In genomic region chr7:46833670-46834255, GRCm38 (mm10) we compare ENCODE assay signal across 22 mouse cellular contexts. TPM values are rescaled to one million over a fixed set of nuclear protein-coding genes. Genes with fewer than 3 reads are reported as not detected.
DNase-seq lines count a peak whose midpoint lies in the region; ATAC-seq lines count a peak whose summit lies in the region.
"Had no signal": no experiment of that assay in that cellular context is flagged by ENCODE, and none has a peak within 500 bp of the region (broad histone marks: within the 10 kb centered on the region; RNA-seq: fewer than 3 reads in every experiment).

No protein-coding gene starts in this region.

- H3K9ac ChIP-seq in heart, embryonic 12.5 days, result no peak overlapping the region
- no peak overlapping the region for H3K9ac ChIP-seq in intestine, embryonic 15.5 days
- H3K9ac ChIP-seq: midbrain, embryonic 12.5 days had no signal

- DNase-seq in heart, postnatal 10 days, result no peak
- peak; percentile 30 for DNase-seq in CD4-positive helper T cell, adult 2 months (ENCODE audit: low read depth, low spot score)
- no peak for DNase-seq in urinary bladder, adult 2 months (ENCODE audit: low spot score)
- DNase-seq in adrenal gland, postnatal 4 days (ENCODE audit: low spot score in 2 of 2), result no peak
- DNase-seq in layer of hippocampus, adult 8-10 months (ENCODE audit: low spot score in 2 of 2), result no peak
- DNase-seq: B cell, adult 2 months; cerebellum, adult 11 months; gastrocnemius, postnatal 10 days; lung, adult 2 months; right cerebral cortex, postnatal 25 days had no signal

- H3K4me3 ChIP-seq in heart, embryonic 12.5 days, result no peak overlapping the region
- no peak overlapping the region for H3K4me3 ChIP-seq in intestine, embryonic 15.5 days (replicated peaks)
- H3K4me3 ChIP-seq: layer of hippocampus, adult 2 months; midbrain, embryonic 12.5 days; myocyte had no signal

- peak overlapping the region; percentile 14; the same call in 1 of the 2 replicates for H3K27ac ChIP-seq in heart, embryonic 12.5 days (ENCODE audit: poor library complexity, severe bottlenecking)
- peak overlapping the region; percentile 81 for H3K27ac ChIP-seq in intestine, embryonic 15.5 days
- H3K27ac ChIP-seq: layer of hippocampus, adult 2 months; midbrain, embryonic 12.5 days had no signal

- WGBS in heart, embryonic 12.5 days, result 82% methylated on average over 7 of the region's 7 CpGs
- WGBS in intestine, embryonic 15.5 days, result 66% methylated on average over 7 of the region's 7 CpGs

- H3K27me3 ChIP-seq in heart, embryonic 12.5 days (replicated peaks), result no peaks in the 10 kb centered on the region
- no peaks in the 10 kb centered on the region for H3K27me3 ChIP-seq in intestine, embryonic 15.5 days (replicated peaks)
- H3K27me3 ChIP-seq: midbrain, embryonic 12.5 days had no signal

- H3K4me1 ChIP-seq in heart, embryonic 12.5 days (replicated peaks), result peaks cover 46% of the 10 kb centered on the region
- peaks cover 19% of the 10 kb centered on the region for H3K4me1 ChIP-seq in intestine, embryonic 15.5 days (replicated peaks)

- H3K9me3 ChIP-seq in heart, embryonic 12.5 days (replicated peaks), result no peaks in the 10 kb centered on the region
- H3K9me3 ChIP-seq in intestine, embryonic 15.5 days, result no peaks in the 10 kb centered on the region
- H3K9me3 ChIP-seq: midbrain, embryonic 12.5 days had no signal

- intact Hi-C loops in heart, postnatal 10 days (cut with DNase I), result no loop called here

- no peak for ATAC-seq in heart, embryonic 12.5 days (ENCODE audit: insufficient number of reproducible peaks, low FRiP score)
- ATAC-seq in intestine, embryonic 15.5 days, result peak; percentile 55
- 0 out of 2 replicates have a peak, but pooled peaks have one; percentile 16 for ATAC-seq in megakaryocyte, adult 5-6 weeks (ENCODE audit: poor library complexity, severe bottlenecking)
- ATAC-seq: forebrain, embryonic 14.5 days had no signal

- H3K36me3 ChIP-seq in heart, embryonic 12.5 days, result no peaks in the 10 kb centered on the region
- H3K36me3 ChIP-seq in intestine, embryonic 15.5 days, result no peaks in the 10 kb centered on the region
- H3K36me3 ChIP-seq: midbrain, embryonic 12.5 days had no signal

- no peak overlapping the region for H3K4me2 ChIP-seq in heart, embryonic 12.5 days
- no peak overlapping the region for H3K4me2 ChIP-seq in intestine, embryonic 15.5 days (replicated peaks)
- H3K4me2 ChIP-seq: midbrain, embryonic 12.5 days had no signal

RNA-seq across cellular contexts. Expression of gene Ldha, which starts 7.5 kb away (rescaled TPM):
- 2,859 and 2,900 TPM in 2 replicates for polyA plus RNA-seq in heart, embryonic 12.5 days (2016; fragmentation: Nextera tagmentation; extraction: Ambion mirVana)
- 100 to 1,000 TPM; 889 to 902 TPM for total RNA-seq in heart, postnatal 10 days (2021)
- 2,580 and 2,742 TPM in 2 replicates for polyA plus RNA-seq in intestine, embryonic 15.5 days (2015; fragmentation: Nextera tagmentation; extraction: Ambion mirVana)
- 278 and 286 TPM in 2 replicates for total RNA-seq in megakaryocyte, adult 5-6 weeks (2015)
- total RNA-seq in megakaryocyte, adult 5-6 weeks (2017), result 212 and 223 TPM in 2 replicates
- polyA plus RNA-seq in urinary bladder, adult 2 months (2012; rRNA removed), result 354 and 368 TPM in 2 replicates
- total RNA-seq in adrenal gland, postnatal 4 days (2021), result 100 to 1,000 TPM; 280 to 348 TPM
- total RNA-seq in layer of hippocampus, adult 8-10 months (2022), result 100 to 1,000 TPM; 286 to 315 (median 301) TPM

RNA-seq across cellular contexts. Expression of gene Ldhc, which starts 27.2 kb away (rescaled TPM):
- polyA plus RNA-seq in heart, embryonic 12.5 days (2016; fragmentation: Nextera tagmentation; extraction: Ambion mirVana), result not detected in 2 replicates
- total RNA-seq in heart, postnatal 10 days (2021), result not detected
- polyA plus RNA-seq in intestine, embryonic 15.5 days (2015; fragmentation: Nextera tagmentation; extraction: Ambion mirVana), result not detected in 2 replicates
- total RNA-seq in megakaryocyte, adult 5-6 weeks (2015), result 2.3 and 2.9 TPM in 2 replicates
- total RNA-seq in megakaryocyte, adult 5-6 weeks (2017), result 1.0 TPM in 1 of 2 replicates, not detected in the other
- polyA plus RNA-seq in urinary bladder, adult 2 months (2012; rRNA removed), result not detected in 2 replicates
- not detected for total RNA-seq in adrenal gland, postnatal 4 days (2021)
- not detected for total RNA-seq in layer of hippocampus, adult 8-10 months (2022)
- total RNA-seq: adrenal gland, postnatal 36 days; gastrocnemius, postnatal 10 days; layer of hippocampus, adult 2 months; left cerebral cortex, postnatal 36 days had no signal
- polyA plus RNA-seq: forebrain, embryonic 14.5 days; heart, embryonic 14.5 days; hindbrain, embryonic 11.5 days; lung, adult 2 months; stomach, embryonic 14.5 days had no signal

RNA-seq across cellular contexts. Expression of gene Gtf2h1, which starts 37.9 kb away (rescaled TPM):
- 32.5 and 33.1 TPM in 2 replicates for polyA plus RNA-seq in heart, embryonic 12.5 days (2016; fragmentation: Nextera tagmentation; extraction: Ambion mirVana)
- total RNA-seq in heart, postnatal 10 days (2021), result 10 to 100 TPM; 22.6 to 22.7 TPM
- 63.3 and 72.8 TPM in 2 replicates for polyA plus RNA-seq in intestine, embryonic 15.5 days (2015; fragmentation: Nextera tagmentation; extraction: Ambion mirVana)
- 36.6 and 40.0 TPM in 2 replicates for total RNA-seq in megakaryocyte, adult 5-6 weeks (2015)
- total RNA-seq in megakaryocyte, adult 5-6 weeks (2017), result 70.2 and 74.8 TPM in 2 replicates
- polyA plus RNA-seq in urinary bladder, adult 2 months (2012; rRNA removed), result 27.8 and 30.3 TPM in 2 replicates
- 10 to 100 TPM; 39.5 to 47.1 TPM for total RNA-seq in adrenal gland, postnatal 4 days (2021)
- total RNA-seq in layer of hippocampus, adult 8-10 months (2022), result 10 to 100 TPM; 34.4 to 40.6 (median 36.0) TPM

RNA-seq across cellular contexts. Expression of gene Hps5, which starts 37.9 kb away (rescaled TPM):
- 16.4 and 17.4 TPM in 2 replicates for polyA plus RNA-seq in heart, embryonic 12.5 days (2016; fragmentation: Nextera tagmentation; extraction: Ambion mirVana)
- total RNA-seq in heart, postnatal 10 days (2021), result 10 to 100 TPM; 11.6 TPM
- polyA plus RNA-seq in intestine, embryonic 15.5 days (2015; fragmentation: Nextera tagmentation; extraction: Ambion mirVana), result 23.2 and 23.3 TPM in 2 replicates
- 26.0 and 27.1 TPM in 2 replicates for total RNA-seq in megakaryocyte, adult 5-6 weeks (2015)
- total RNA-seq in megakaryocyte, adult 5-6 weeks (2017), result 58.8 and 61.3 TPM in 2 replicates
- 22.3 and 23.1 TPM in 2 replicates for polyA plus RNA-seq in urinary bladder, adult 2 months (2012; rRNA removed)
- 10 to 100 TPM; 25.0 to 31.2 TPM for total RNA-seq in adrenal gland, postnatal 4 days (2021)
- 10 to 100 TPM; 15.9 to 22.1 (median 17.5) TPM for total RNA-seq in layer of hippocampus, adult 8-10 months (2022)
